Mouse (Mus musculus) intestine, embryonic 14.5 days (tissue): Measurements from ENCODE around the gene Stxbp5l. TPM values are rescaled to one million over a fixed set of nuclear protein-coding genes. Genes with fewer than 3 reads are reported as not detected.

ENCODE experiments used
- polyA plus RNA-seq: library from polyadenylated mRNA; unstranded; fragments of >200 nt; fragmentation: Nextera tagmentation; extraction: Ambion mirVana; gene quantifications from 2 replicates; pipeline ENCODE4 v1.2.1, GENCODE M21; 2014

Stxbp5l gene
- polyA plus RNA-seq, 1 experiment from 2014 or later = 4.6 TPM

Other genes starting within 250 kb of the Stxbp5l start
- 24.6 and 28.3 TPM in 2 replicates for gene Gtf2e1, start 154.8 kb upstream of the Stxbp5l start, polyA plus RNA-seq
- gene Rabl3, start 154.9 kb upstream of the Stxbp5l start, polyA plus RNA-seq = 28.1 and 32.8 TPM in 2 replicates
- gene Hgd, start 195.2 kb upstream of the Stxbp5l start, polyA plus RNA-seq = 0.11 and 0.24 TPM in 2 replicates